Mouse (Mus musculus): ENCODE data around the gene Coa3.

- TF ChIP-seq GATA1 (IDR thresholded peaks at IDR 0.05; ENCODE audit: borderline replicate concordance, low read length): no peak
- TF ChIP-seq FLI1 (IDR thresholded peaks at IDR 0.05; ENCODE audit: low read length): no peak
Observed at GRCm38 (mm10) chr11:101311083-101311482, 32.2 kb upstream of the Coa3 start.

Data from megakaryocyte, embryonic 14.5 days (primary cell).